In the genomic region with DNA sequence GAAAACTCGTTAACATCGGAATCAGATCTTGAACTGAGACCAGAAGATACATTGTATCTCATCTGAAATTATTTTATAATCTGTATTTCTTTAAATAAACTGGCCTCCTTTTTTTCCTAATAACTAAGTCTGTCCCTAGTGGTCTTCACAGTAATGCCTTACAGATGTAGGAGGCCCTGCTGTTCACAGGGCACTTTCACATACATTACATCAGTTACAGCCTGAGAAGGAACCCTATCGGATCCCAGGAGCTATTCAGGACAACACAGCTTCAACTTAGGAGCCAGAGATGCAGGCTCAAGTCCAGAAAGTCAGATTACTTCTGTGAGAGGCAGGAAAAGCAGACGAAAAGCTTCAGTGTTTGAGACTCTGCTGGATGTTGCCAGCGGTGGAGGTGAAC, we compare ENCODE assay signal across 15 mouse cellular contexts.
"Had no signal": no experiment of that assay in that cellular context is flagged by ENCODE, and none has a peak within 500 bp of the region (broad histone marks: within the 10 kb centered on the region; RNA-seq: fewer than 3 reads in every experiment).

No protein-coding gene starts in this region.

- H3K36me3 ChIP-seq: liver, embryonic 15.5 days; midbrain, embryonic 10.5 days; neural tube, embryonic 12.5 days had no signal

- H3K4me3 ChIP-seq: liver, embryonic 15.5 days; midbrain, embryonic 10.5 days; myocyte; neural tube, embryonic 12.5 days had no signal

- H3K9me3 ChIP-seq: liver, embryonic 15.5 days; midbrain, embryonic 10.5 days; neural tube, embryonic 12.5 days had no signal

- H3K9ac ChIP-seq: liver, embryonic 15.5 days; neural tube, embryonic 12.5 days had no signal

- DNase-seq: kidney, adult 18-20 months; kidney, postnatal 10 days; kidney, postnatal 4 days; left cerebral cortex, postnatal 4 days; lung, adult 2 months; lung, postnatal 36 days; midbrain, embryonic 14.5 days; thymus, postnatal 14 days had no signal

- H3K4me1 ChIP-seq: liver, embryonic 15.5 days; midbrain, embryonic 10.5 days; neural tube, embryonic 12.5 days had no signal

- ATAC-seq: lung, postnatal 0 days had no signal

- H3K27me3 ChIP-seq: liver, embryonic 15.5 days; neural tube, embryonic 12.5 days had no signal

- H3K27ac ChIP-seq: liver, embryonic 15.5 days; midbrain, embryonic 10.5 days; neural tube, embryonic 12.5 days; stomach, postnatal 0 days had no signal

- H3K4me2 ChIP-seq: liver, embryonic 11.5 days; liver, embryonic 15.5 days; neural tube, embryonic 12.5 days had no signal
